Mouse (Mus musculus): Measurements from ENCODE around the gene Lsm12.

Lsm12 gene

GRCm38 (mm10) chr11:102117386-102117785 is 67.7 kb downstream of the Lsm12 start:
- DNase-seq (ENCODE audit: low spot score in 2 of 2), result no peak

GRCm38 (mm10) chr11:102116241-102116640 is 68.9 kb downstream of the Lsm12 start:
- no peak for DNase-seq (ENCODE audit: low spot score in 2 of 2)

All from urinary bladder, postnatal 36 days (tissue).